Mouse (Mus musculus) ES-E14 (cell line): ENCODE measurements around the gene Mrgprd. TPM values are rescaled to one million over a fixed set of nuclear protein-coding genes. Genes with fewer than 3 reads are reported as not detected.

Source experiments
- DNase-seq: peaks from one replicate; pipeline ENCODE4 v3.0.0-alpha.2; 2013; ENCODE audit warnings: low read depth, low spot score
- H3K27ac ChIP-seq: 2 replicates; pipeline ENCODE4 v1.5.1; 2012; ENCODE audit warnings: low read depth, mild to moderate bottlenecking, low read length, moderate library complexity, mixed read lengths; ENCODE audit not compliant: poor library complexity, insufficient read depth, severe bottlenecking
- H3K36me3 ChIP-seq: 2 replicates; pipeline ENCODE4 v1.6.1; 2012; ENCODE audit warnings: mild to moderate bottlenecking, low read length, moderate library complexity, mixed read lengths; ENCODE audit not compliant: control insufficient read depth, poor library complexity, insufficient read depth, severe bottlenecking
- H3K4me1 ChIP-seq, 2 experiments: fragments of 150-350 bp in 1 of 2; sonication (generic) in 1 of 2; 2 replicates each; pipeline ENCODE4 v1.6.1; 2012; ENCODE audit warnings: low read length in 2 of 2, mild to moderate bottlenecking in 1 of 2, mixed read lengths in 1 of 2; ENCODE audit not compliant: control insufficient read depth in 2 of 2, insufficient read depth in 2 of 2, poor library complexity in 1 of 2
- H3K4me3 ChIP-seq, 2 experiments: fragments of 150-350 bp in 1 of 2; sonication (generic) in 1 of 2; 2 replicates each; pipeline ENCODE4 v1.5.1; 2012; ENCODE audit warnings: low read length in 2 of 2, low read depth in 1 of 2, mild to moderate bottlenecking in 1 of 2, mixed read lengths in 1 of 2; ENCODE audit not compliant: insufficient read depth in 1 of 2, poor library complexity in 1 of 2, severe bottlenecking in 1 of 2
- H3K9ac ChIP-seq: 2 replicates; pipeline ENCODE4 v1.6.1; 2012; ENCODE audit warnings: low read depth, mild to moderate bottlenecking, low read length, mixed read lengths; ENCODE audit not compliant: poor library complexity, insufficient read depth, severe bottlenecking
- H3K9me3 ChIP-seq: fragments of 150-350 bp; sonication (generic); 2 replicates; pipeline ENCODE4 v1.6.1; 2012; ENCODE audit warnings: low read depth, mild to moderate bottlenecking, low read length; ENCODE audit not compliant: control insufficient read depth, insufficient read depth
- CHD2 ChIP-seq: IDR thresholded peaks from 2 replicates; pipeline ENCODE4 v1.6.1; 2014; ENCODE audit warnings: mild to moderate bottlenecking, low read depth, low read length, inconsistent platforms
- HCFC1 ChIP-seq: IDR thresholded peaks from 2 replicates; pipeline ENCODE4 v1.6.1; 2012; ENCODE audit warnings: low read length, inconsistent platforms, borderline replicate concordance; ENCODE audit not compliant: insufficient read depth
- MAFK ChIP-seq: IDR thresholded peaks from 2 replicates; pipeline ENCODE4 v1.6.1; 2014; ENCODE audit warnings: mild to moderate bottlenecking, low read depth, low read length, inconsistent platforms; ENCODE audit not compliant: insufficient read depth
- ZC3H11A ChIP-seq: IDR thresholded peaks from 2 replicates; pipeline ENCODE4 v1.6.1; 2012; ENCODE audit warnings: low read depth, mild to moderate bottlenecking, inconsistent platforms, low read length, borderline replicate concordance
- ZNF384 ChIP-seq: IDR thresholded peaks from 2 replicates; pipeline ENCODE4 v1.6.1; 2012; ENCODE audit warnings: low read depth, low read length, inconsistent platforms
- in situ Hi-C, 2 experiments: fragments of 600-800 bp; cut with MboI; formaldehyde crosslinking; loops; one replicate each; pipeline ENCODE4 v1.15.1; 2025; ENCODE audit warnings: low sequenced_read_pairs in 2 of 2, inconsistent platforms in 1 of 2; ENCODE audit not compliant: unreplicated experiment in 2 of 2
- total RNA-seq: library from RNA; depleted of rRNA; stranded (reverse); fragments of 300-350 nt; gene quantifications from 2 replicates; pipeline ENCODE4 v1.2.3, GENCODE M21; 2012

The Mrgprd gene
- total RNA-seq, 1 experiment = 0.09 TPM

DNA sequence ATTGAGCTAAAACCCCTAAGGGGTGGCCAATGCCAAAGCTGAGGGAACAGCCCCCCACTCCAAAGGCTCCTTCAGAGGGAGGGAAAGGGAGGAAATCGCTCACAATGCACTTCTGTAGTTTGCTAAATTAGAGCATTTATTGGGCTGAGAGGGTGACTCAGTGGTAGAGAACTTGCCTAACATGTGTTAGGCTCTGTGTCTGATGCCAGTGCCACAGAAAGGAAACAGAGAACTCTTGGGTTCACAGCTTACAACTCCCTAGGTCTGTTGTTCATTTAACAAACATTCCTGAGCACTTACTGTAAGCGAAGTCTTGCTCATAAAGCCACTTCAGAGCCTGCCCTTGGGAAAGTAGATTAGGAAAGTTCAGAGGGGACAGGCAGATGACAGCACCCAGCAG is 15.3 kb downstream of the Mrgprd start:
- no peak overlapping the region for H3K4me3 ChIP-seq
- no peaks in the 10 kb centered on the region for H3K36me3 ChIP-seq
- in situ Hi-C loops = no loop called here
- no peaks in the 10 kb centered on the region for H3K4me1 ChIP-seq
- no peaks in the 10 kb centered on the region for H3K9me3 ChIP-seq
- TF ChIP-seq HCFC1 (no peak), ZC3H11A (no peak)
- no peak for DNase-seq
- no peak overlapping the region for H3K27ac ChIP-seq
- H3K9ac ChIP-seq = no peak overlapping the region

DNA sequence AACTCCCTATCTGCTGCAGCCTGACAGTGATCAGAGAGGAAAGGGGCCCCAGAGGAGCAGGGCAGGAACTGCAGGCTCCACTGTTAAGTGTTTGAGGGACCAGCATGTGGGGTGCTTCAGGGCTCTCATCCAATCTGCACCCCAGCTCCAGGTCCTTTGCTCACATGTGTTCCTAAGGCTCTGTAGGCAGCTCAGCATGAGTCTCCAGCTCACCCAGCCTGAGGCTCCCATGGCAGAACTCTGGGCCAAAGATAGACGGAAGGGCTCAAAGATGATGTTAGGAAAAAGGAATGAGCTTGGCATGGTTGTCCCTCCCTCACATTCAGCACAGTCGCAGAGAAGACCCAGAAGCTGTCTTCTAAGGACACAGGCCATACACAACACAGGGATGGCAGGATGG is 16.0 kb downstream of the Mrgprd start:
- Histone ChIP-seq H3K9me3 (no peaks in the 10 kb centered on the region), H3K4me1 (no peaks in the 10 kb centered on the region), H3K4me3 (no peak overlapping the region), H3K36me3 (no peaks in the 10 kb centered on the region), H3K27ac (no peak overlapping the region), H3K9ac (no peak overlapping the region)
- DNase-seq = no peak
- TF ChIP-seq ZNF384 (no peak), ZC3H11A (no peak), CHD2 (no peak), MAFK (no peak), HCFC1 (no peak)
- in situ Hi-C loops = no loop called here

- TF ChIP-seq MAFK (no peak), ZNF384 (no peak), HCFC1 (no peak), CHD2 (no peak), ZC3H11A (no peak)
- Histone ChIP-seq H3K36me3 (no peaks in the 10 kb centered on the region), H3K4me1 (no peaks in the 10 kb centered on the region), H3K9me3 (no peaks in the 10 kb centered on the region), H3K9ac (no peak overlapping the region), H3K4me3 (no peak overlapping the region), H3K27ac (no peak overlapping the region)
- in situ Hi-C loops = no loop called here
- DNase-seq = no peak
Observed at GRCm38 (mm10) chr7:145332376-145333041, 17.9 kb downstream of the Mrgprd start.

- TF ChIP-seq HCFC1 (no peak), ZC3H11A (no peak), CHD2 (no peak), MAFK (no peak), ZNF384 (no peak)
- Histone ChIP-seq H3K9me3 (no peaks in the 10 kb centered on the region), H3K36me3 (no peaks in the 10 kb centered on the region), H3K27ac (no peak overlapping the region), H3K9ac (no peak overlapping the region), H3K4me1 (no peaks in the 10 kb centered on the region), H3K4me3 (no peak overlapping the region)
- DNase-seq = no peak
- in situ Hi-C loops = no loop called here
Observed at GRCm38 (mm10) chr7:145333936-145334335, 19.3 kb downstream of the Mrgprd start.
